Mouse (Mus musculus) brain, adult 2 months (tissue): Measurements from ENCODE around the gene Gm4884.
"Not testable (repeated sequence)": the region's sequence is repeated elsewhere in the genome, so short reads cannot be mapped to it uniquely, and the experiment has no call there.

ENCODE experiments used
- DNase-seq: peaks from one replicate; pipeline ENCODE4 v3.0.0; 2011; ENCODE audit warnings: low read depth, low spot score

The Gm4884 gene

DNA sequence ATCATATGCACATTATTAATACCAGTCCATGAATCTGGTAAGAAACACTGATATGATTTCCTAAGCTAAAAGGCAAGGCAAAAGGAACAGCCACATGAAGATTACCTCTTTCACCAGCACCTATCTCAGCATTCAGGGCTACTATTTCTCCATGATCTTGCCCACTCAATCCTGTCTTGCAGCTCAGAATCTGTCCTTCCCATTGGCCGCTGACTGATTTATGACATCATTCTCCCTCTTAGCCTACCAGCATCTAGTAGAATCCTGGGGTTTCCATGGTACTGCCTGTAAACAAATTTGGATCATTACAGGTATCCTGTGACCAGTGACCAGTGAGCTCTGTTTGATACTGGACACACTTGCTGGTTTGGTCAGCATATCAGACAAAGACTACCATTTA is at the start of gene Gm4884:
Gene Gm4884 (plus strand): TSS at position 301 of the 400 bp plus-strand sequence.
- DNase-seq = not testable (repeated sequence)

GRCm38 (mm10) chr7:40987243-40987642 is 45.3 kb upstream of the Gm4884 start, which contains the start of gene 4930433I11Rik:
TSS of gene 4930433I11Rik (plus strand) at chr7:40987543.
- no peak for DNase-seq

DNA sequence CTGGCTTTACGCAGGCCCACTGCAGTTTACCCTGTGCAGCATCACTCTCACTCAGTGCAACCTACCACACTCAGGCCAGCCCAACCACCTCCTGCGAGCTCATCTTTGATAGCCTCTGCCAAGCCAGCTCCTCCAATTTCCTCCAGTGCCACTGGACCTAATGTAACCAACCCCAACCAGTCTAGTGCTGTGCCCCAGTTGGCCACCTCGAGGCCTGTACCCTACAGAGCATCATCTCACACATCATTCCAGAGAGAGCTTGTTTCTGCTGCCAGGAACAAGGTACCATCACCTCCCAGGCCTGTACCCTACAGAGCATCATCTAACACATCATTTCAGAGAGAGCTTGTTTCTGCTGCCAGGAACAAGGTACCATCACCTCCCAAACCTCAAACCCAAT is 11.5 kb downstream of the Gm4884 start:
- DNase-seq = not testable (repeated sequence)
